Mouse (Mus musculus) ES-E14 (cell line): ENCODE data around the gene Ntf3.

ENCODE experiments used
- CHD2 ChIP-seq: IDR thresholded peaks from 2 replicates; pipeline ENCODE4 v1.6.1; 2014; ENCODE audit warnings: mild to moderate bottlenecking, low read depth, low read length, inconsistent platforms
- ZNF384 ChIP-seq: IDR thresholded peaks from 2 replicates; pipeline ENCODE4 v1.6.1; 2012; ENCODE audit warnings: low read depth, low read length, inconsistent platforms

DNA sequence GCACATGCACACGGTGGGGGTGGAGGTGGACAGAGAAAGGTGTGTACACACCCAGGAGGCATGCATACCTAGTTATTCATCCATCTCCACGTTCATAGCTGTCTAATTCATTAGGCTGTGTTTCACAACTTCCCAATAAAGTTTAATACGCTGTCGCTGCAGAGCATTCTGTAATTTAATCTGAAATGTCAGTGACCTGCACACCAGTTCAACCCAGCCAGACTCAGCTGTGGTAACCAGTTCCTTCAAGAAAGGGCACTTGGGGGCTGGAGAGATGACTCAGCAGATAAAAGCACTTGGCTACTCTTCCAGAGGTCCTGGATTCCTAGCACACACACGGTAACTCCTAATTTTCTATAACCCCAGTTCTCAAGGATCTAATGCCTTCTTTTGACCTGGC lies 69.2 kb downstream of the Ntf3 start:
- TF ChIP-seq CHD2 (no peak), ZNF384 (no peak)
